Mouse (Mus musculus) forebrain, embryonic 13.5 days (tissue): ENCODE measurements around the gene Plekhg1. TPM values are rescaled to one million over a fixed set of nuclear protein-coding genes. Genes with fewer than 3 reads are reported as not detected.
A peak's percentile ranks its signal among the peaks of the same experiment; 100 is the strongest.

Source experiments
- ATAC-seq: fragments of 200-750 bp; cut with Nextera tagmentation; 2 replicates; pipeline ENCODE4 v1.8.0; 2017
- H3K27ac ChIP-seq: fragments of 300-500 bp; sonication (generic); 2 replicates; pipeline ENCODE4 v1.5.1; 2015; ENCODE audit warnings: inconsistent platforms, mild to moderate bottlenecking, moderate library complexity
- H3K27me3 ChIP-seq: fragments of 300-500 bp; sonication (generic); 2 replicates; pipeline ENCODE4 v1.6.1; 2015; ENCODE audit warnings: mild to moderate bottlenecking, inconsistent platforms
- H3K36me3 ChIP-seq: fragments of 300-500 bp; sonication (generic); 2 replicates; pipeline ENCODE4 v1.6.1; 2015; ENCODE audit warnings: mild to moderate bottlenecking, inconsistent platforms; ENCODE audit not compliant: poor library complexity, severe bottlenecking
- H3K4me1 ChIP-seq: fragments of 300-500 bp; sonication (generic); 2 replicates; pipeline ENCODE4 v1.6.1; 2015; ENCODE audit warnings: inconsistent platforms
- H3K4me2 ChIP-seq: fragments of 300-500 bp; sonication (generic); 2 replicates; pipeline ENCODE4 v1.6.1; 2015; ENCODE audit warnings: inconsistent platforms, mild to moderate bottlenecking, moderate library complexity
- H3K4me3 ChIP-seq: fragments of 300-500 bp; sonication (generic); 2 replicates; pipeline ENCODE4 v1.5.1; 2015; ENCODE audit warnings: mild to moderate bottlenecking, inconsistent platforms
- H3K9ac ChIP-seq: fragments of 300-500 bp; sonication (generic); 2 replicates; pipeline ENCODE4 v1.6.1; 2015; ENCODE audit warnings: mild to moderate bottlenecking, inconsistent platforms
- H3K9me3 ChIP-seq: fragments of 300-500 bp; sonication (generic); replicated peaks from 2 replicates; pipeline ENCODE4 v1.6.1; 2016; ENCODE audit warnings: inconsistent platforms
- WGBS: fragments of 180-500 bp; shearing (Covaris S2); methylation state at CpG from one replicate; pipeline ENCODE4 v1.1.7; 2015; 5-methylcytosine and 5-hydroxymethylcytosine counted together
- polyA plus RNA-seq: library from polyadenylated mRNA; unstranded; fragments of >200 nt; fragmentation: Nextera tagmentation; extraction: Ambion mirVana; gene quantifications from 2 replicates; pipeline ENCODE4 v1.2.1, GENCODE M21; 2015

Plekhg1 gene
- polyA plus RNA-seq, 1 experiment from 2014 or later = 4.0 TPM

DNA sequence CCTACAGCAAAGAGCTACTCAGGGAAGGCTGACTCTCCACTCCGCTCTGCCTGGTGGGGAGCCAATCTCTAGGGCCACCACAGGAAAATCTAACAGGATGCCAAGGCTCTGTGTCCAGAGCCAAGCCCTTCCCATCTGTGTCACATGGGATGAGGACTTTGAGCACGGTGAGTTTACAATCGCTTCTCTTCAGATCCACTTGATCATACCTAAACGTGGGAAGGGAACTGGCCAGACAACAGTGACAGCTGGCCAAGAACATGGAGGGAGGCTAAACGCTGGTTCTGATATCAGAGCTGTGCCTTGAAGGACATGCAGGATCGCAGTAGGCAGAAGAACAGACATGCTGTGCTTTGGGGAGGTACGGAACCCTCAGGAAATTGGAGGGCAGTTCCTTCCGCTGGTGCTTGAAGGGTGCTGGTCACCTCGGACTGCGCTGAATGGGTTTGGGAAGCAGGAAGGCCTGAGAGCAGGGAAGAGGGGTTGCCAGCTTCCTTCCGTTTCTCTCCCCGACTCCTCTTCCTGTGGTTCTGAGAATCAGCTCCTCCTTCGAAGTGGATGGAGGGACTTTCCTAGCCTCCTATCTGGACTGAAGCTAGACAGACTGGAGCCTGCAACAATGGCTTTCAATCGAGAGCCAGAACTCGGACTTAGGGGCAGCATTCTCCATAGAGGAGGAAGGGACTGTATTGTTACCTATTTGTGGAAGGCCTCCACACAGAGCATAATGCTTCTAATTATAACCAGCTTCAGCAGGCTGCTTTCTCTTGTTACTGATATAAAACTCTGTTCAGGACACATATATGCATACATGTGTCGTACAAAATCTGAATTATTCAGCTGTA is 21.9 kb upstream of the Plekhg1 start:
- no peak for ATAC-seq
- no peaks in the 10 kb centered on the region for H3K36me3 ChIP-seq

GRCm38 (mm10) chr10:3720296-3720695 is 19.9 kb upstream of the Plekhg1 start:
- ATAC-seq = no peak
- Histone ChIP-seq H3K27me3 (no peaks in the 10 kb centered on the region), H3K4me1 (peaks cover 13% of the 10 kb centered on the region), H3K9ac (no peak overlapping the region), H3K27ac (no peak overlapping the region), H3K4me3 (no peak overlapping the region), H3K4me2 (no peak overlapping the region), H3K9me3 (no peaks in the 10 kb centered on the region), H3K36me3 (no peaks in the 10 kb centered on the region)
- WGBS = 76% methylated on average over 2 of the region's 2 CpGs

More for the DNA sequence above, 21.9 kb upstream of the Plekhg1 start:
- H3K4me2 ChIP-seq = no peak overlapping the region
- WGBS = 80% methylated on average over 16 of the region's 16 CpGs
- H3K27ac ChIP-seq = no peak overlapping the region
- no peaks in the 10 kb centered on the region for H3K27me3 ChIP-seq
- no peak overlapping the region for H3K9ac ChIP-seq
- no peaks in the 10 kb centered on the region for H3K9me3 ChIP-seq
- peaks cover 13% of the 10 kb centered on the region for H3K4me1 ChIP-seq
- no peak overlapping the region for H3K4me3 ChIP-seq

DNA sequence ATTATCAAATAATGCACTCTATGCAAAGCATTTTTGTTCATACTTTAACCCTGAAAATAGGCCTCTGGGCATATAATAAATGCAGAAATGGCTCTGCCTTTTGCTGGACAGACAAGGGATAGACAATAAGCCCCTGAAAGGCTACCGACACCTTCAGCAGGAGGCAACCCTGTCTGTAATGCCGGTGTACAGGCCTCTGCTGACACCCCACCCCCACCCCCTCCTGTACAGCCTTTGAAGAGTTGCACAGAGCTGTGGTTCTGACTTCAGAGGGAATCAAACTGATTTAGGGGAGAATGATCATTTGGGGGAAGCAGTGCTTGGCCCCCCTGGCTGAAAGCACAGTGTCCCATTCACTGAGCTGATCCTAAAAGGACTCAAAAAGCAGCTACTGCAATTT is 17.8 kb upstream of the Plekhg1 start:
- Histone ChIP-seq H3K27ac (no peak overlapping the region), H3K9ac (no peak overlapping the region), H3K27me3 (no peaks in the 10 kb centered on the region), H3K4me2 (no peak overlapping the region), H3K4me3 (no peak overlapping the region), H3K9me3 (no peaks in the 10 kb centered on the region), H3K36me3 (no peaks in the 10 kb centered on the region), H3K4me1 (peaks cover 13% of the 10 kb centered on the region)
- 4% methylated on average over 2 of the region's 2 CpGs for WGBS
- 0 out of 2 replicates have a peak, but pooled peaks have one; percentile 50 for ATAC-seq

DNA sequence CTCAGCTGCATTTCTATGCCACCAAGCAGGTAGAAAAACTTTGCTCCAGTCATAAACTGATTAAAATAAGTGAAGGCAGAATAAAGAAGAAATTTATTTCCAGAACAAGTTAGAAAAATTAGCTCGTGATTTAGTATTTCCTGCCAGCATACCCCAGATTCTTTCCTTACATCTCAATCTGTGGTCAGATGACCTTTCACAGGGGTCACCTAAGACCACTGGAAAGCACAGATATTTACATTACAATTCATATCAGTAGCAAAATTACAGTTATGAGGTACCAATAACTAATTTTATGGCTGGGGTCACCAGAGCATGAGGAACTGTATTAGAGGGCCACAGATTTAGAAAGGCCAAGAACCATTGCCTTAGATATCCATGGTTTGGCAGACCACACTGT is 15.5 kb upstream of the Plekhg1 start:
- Histone ChIP-seq H3K4me3 (no peak overlapping the region), H3K4me1 (peaks cover 14% of the 10 kb centered on the region), H3K9me3 (no peaks in the 10 kb centered on the region), H3K4me2 (no peak overlapping the region), H3K27me3 (no peaks in the 10 kb centered on the region), H3K9ac (no peak overlapping the region), H3K27ac (no peak overlapping the region), H3K36me3 (no peaks in the 10 kb centered on the region)
- ATAC-seq = no peak
- WGBS = 82% methylated on average over 1 of the region's 1 CpGs

DNA sequence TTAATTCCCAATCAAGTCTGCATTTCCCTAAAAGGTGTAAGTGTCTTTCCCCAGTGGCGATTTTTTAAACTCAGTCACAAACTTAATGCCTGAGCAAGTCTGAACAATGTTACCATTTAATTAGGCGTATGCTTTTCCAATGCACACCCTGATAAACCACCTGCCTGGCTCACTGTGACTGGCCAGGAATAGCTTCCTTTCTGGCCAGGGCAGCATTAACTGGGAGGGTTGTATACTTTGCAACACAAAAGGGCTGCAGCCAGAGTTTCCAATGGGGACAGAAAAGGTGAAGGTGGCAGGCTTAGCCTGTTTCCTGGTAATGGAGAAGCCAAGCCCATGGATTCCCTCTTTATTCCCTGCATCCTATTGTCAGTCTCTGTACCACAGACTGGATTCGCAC is 10.5 kb upstream of the Plekhg1 start:
- no peak overlapping the region for H3K9ac ChIP-seq
- no peaks in the 10 kb centered on the region for H3K27me3 ChIP-seq
- 39% methylated on average over 3 of the region's 3 CpGs for WGBS
- no peak for ATAC-seq
- H3K36me3 ChIP-seq = no peaks in the 10 kb centered on the region
- H3K4me3 ChIP-seq = no peak overlapping the region
- H3K9me3 ChIP-seq = no peaks in the 10 kb centered on the region
- H3K4me2 ChIP-seq = no peak overlapping the region
- H3K4me1 ChIP-seq = 0 out of 2 replicates have a peak, but pooled peaks cover 3% of the 10 kb centered on the region
- no peak overlapping the region for H3K27ac ChIP-seq

GRCm38 (mm10) chr10:3730314-3730713 is 9.8 kb upstream of the Plekhg1 start:
- Histone ChIP-seq H3K27ac (no peak overlapping the region), H3K4me1 (0 out of 2 replicates have a peak, but pooled peaks cover 3% of the 10 kb centered on the region), H3K27me3 (no peaks in the 10 kb centered on the region), H3K9ac (no peak overlapping the region), H3K9me3 (no peaks in the 10 kb centered on the region), H3K4me3 (no peak overlapping the region), H3K36me3 (no peaks in the 10 kb centered on the region), H3K4me2 (no peak overlapping the region)
- WGBS = 38% methylated on average over 4 of the region's 4 CpGs
- no peak for ATAC-seq

GRCm38 (mm10) chr10:3737034-3737433 is 3.1 kb upstream of the Plekhg1 start:
- Histone ChIP-seq H3K4me3 (no peak overlapping the region), H3K9ac (no peak overlapping the region), H3K27ac (no peak overlapping the region), H3K4me1 (peaks cover 7% of the 10 kb centered on the region; the same call in 1 of the 2 replicates), H3K4me2 (no peak overlapping the region), H3K27me3 (no peaks in the 10 kb centered on the region), H3K9me3 (0 out of 2 replicates have a peak, but pooled peaks cover 3% of the 10 kb centered on the region), H3K36me3 (no peaks in the 10 kb centered on the region)
- WGBS = 76% methylated on average over 3 of the region's 3 CpGs
- no peak for ATAC-seq

GRCm38 (mm10) chr10:3740504-3741388 is 582 bp downstream of the Plekhg1 start:
- no peaks in the 10 kb centered on the region for H3K36me3 ChIP-seq
- H3K27ac ChIP-seq = peak overlapping the region; percentile 61
- WGBS = under 1% methylated on average over 34 of the region's 47 CpGs
- H3K4me3 ChIP-seq = peak overlapping the region; percentile 60
- H3K27me3 ChIP-seq = no peaks in the 10 kb centered on the region
- peaks cover 7% of the 10 kb centered on the region; the same call in 1 of the 2 replicates for H3K4me1 ChIP-seq
- peak; percentile 82 for ATAC-seq
- H3K9me3 ChIP-seq = 0 out of 2 replicates have a peak, but pooled peaks cover 3% of the 10 kb centered on the region
- peak overlapping the region; percentile 98 for H3K4me2 ChIP-seq
- peak overlapping the region; percentile 69 for H3K9ac ChIP-seq

DNA sequence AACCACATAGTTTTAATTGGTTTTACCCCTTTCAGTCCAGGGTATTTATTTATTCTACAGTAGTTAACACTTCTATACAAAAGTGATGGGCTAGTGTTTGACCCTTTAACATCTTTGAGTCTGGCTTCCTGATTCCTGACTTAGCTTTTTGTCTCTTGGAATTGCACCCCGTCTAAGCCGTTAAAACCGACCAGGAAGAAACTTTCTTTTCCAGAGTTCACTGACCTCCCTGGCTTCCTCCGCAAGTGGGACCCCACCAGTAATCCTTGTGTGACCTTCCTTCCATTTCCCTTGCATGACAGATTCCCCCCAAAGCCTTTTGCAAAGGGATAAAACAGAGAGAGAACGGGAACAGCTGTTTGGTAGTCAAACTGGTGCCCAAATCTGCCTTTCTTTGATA is 1.6 kb downstream of the Plekhg1 start:
- Histone ChIP-seq H3K4me3 (peak overlapping the region; percentile 60; the same call in 1 of the 2 replicates), H3K27ac (no peak overlapping the region), H3K27me3 (no peaks in the 10 kb centered on the region), H3K36me3 (no peaks in the 10 kb centered on the region), H3K4me2 (peak overlapping the region; percentile 98), H3K9ac (no peak overlapping the region), H3K9me3 (no peaks in the 10 kb centered on the region), H3K4me1 (peaks cover 7% of the 10 kb centered on the region; the same call in 1 of the 2 replicates)
- 3% methylated on average over 5 of the region's 5 CpGs for WGBS
- no peak for ATAC-seq

DNA sequence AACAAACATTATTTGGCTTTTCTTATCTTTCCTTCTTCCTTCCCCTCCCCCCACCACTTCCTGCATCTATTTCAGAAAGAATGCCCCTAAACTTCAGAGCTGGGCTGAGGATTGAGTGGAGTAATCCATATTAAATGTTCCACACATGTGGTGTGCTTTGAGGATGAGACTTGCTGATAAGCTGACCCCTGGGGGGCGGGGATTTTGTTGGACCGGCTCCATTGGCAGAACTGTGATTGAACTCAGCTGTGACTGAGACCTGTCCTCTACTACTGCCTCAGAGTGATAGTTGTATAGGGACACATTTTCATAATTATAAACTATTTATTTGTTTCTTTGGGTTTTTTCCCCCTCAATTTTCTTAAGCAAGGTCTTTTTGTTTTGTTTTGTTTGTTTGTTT is 2.9 kb downstream of the Plekhg1 start:
- no peak for ATAC-seq
- H3K4me3 ChIP-seq = no peak overlapping the region
- H3K9ac ChIP-seq = no peak overlapping the region
- H3K4me2 ChIP-seq = no peak overlapping the region
- H3K9me3 ChIP-seq = no peaks in the 10 kb centered on the region
- peaks cover 7% of the 10 kb centered on the region; the same call in 1 of the 2 replicates for H3K4me1 ChIP-seq
- no peak overlapping the region for H3K27ac ChIP-seq
- H3K27me3 ChIP-seq = no peaks in the 10 kb centered on the region
- 50% methylated on average over 2 of the region's 2 CpGs for WGBS
- H3K36me3 ChIP-seq = no peaks in the 10 kb centered on the region

- no peaks in the 10 kb centered on the region for H3K9me3 ChIP-seq
- H3K27ac ChIP-seq = no peak overlapping the region
- no peak overlapping the region for H3K9ac ChIP-seq
- no peak overlapping the region for H3K4me3 ChIP-seq
- no peak for ATAC-seq
- H3K4me1 ChIP-seq = peaks cover 7% of the 10 kb centered on the region; the same call in 1 of the 2 replicates
- no peaks in the 10 kb centered on the region for H3K27me3 ChIP-seq
- H3K36me3 ChIP-seq = no peaks in the 10 kb centered on the region
- H3K4me2 ChIP-seq = no peak overlapping the region
- WGBS = 78% methylated on average over 5 of the region's 5 CpGs
These were observed 3.7 kb downstream of the Plekhg1 start for GRCm38 (mm10) chr10:3743826-3744225.
